Mouse (Mus musculus) stomach, embryonic 14.5 days (tissue): ENCODE measurements around the gene Cep63. TPM values are rescaled to one million over a fixed set of nuclear protein-coding genes. Genes with fewer than 3 reads are reported as not detected.

Experiments
- ATAC-seq: fragments of 200-750 bp; cut with Nextera tagmentation; 2 replicates; pipeline ENCODE4 v1.8.0; 2017; ENCODE audit warnings: low read depth, moderate TSS enrichment; ENCODE audit not compliant: insufficient number of reproducible peaks, insufficient read depth, low FRiP score
- H3K27ac ChIP-seq: fragments of 300-500 bp; sonication (generic); 2 replicates; pipeline ENCODE4 v1.5.1; 2014; ENCODE audit warnings: mild to moderate bottlenecking, low read length, moderate library complexity, mixed read lengths
- H3K27me3 ChIP-seq: fragments of 300-500 bp; sonication (generic); 2 replicates; pipeline ENCODE4 v1.6.1; 2014; ENCODE audit warnings: low read length, control low read depth, mixed read lengths; ENCODE audit not compliant: control insufficient read depth, insufficient read depth
- H3K36me3 ChIP-seq: fragments of 300-500 bp; sonication (generic); 2 replicates; pipeline ENCODE4 v1.6.1; 2014; ENCODE audit warnings: mild to moderate bottlenecking, control low read depth, low read length, moderate library complexity, mixed read lengths; ENCODE audit not compliant: control insufficient read depth, insufficient read depth
- H3K4me1 ChIP-seq: fragments of 300-500 bp; sonication (generic); 2 replicates; pipeline ENCODE4 v1.6.1; 2014; ENCODE audit warnings: low read length, control low read depth, mixed read lengths; ENCODE audit not compliant: control insufficient read depth, insufficient read depth
- H3K4me2 ChIP-seq: fragments of 300-500 bp; sonication (generic); replicated peaks from 2 replicates; pipeline ENCODE4 v1.6.1; 2014; ENCODE audit warnings: low read depth, low read length, control low read depth
- H3K4me3 ChIP-seq: fragments of 300-500 bp; sonication (generic); 2 replicates; pipeline ENCODE4 v1.5.1; 2014; ENCODE audit warnings: low read depth, low read length, control low read depth
- H3K9ac ChIP-seq: fragments of 300-500 bp; sonication (generic); replicated peaks from 2 replicates; pipeline ENCODE4 v1.6.1; 2014; ENCODE audit warnings: low read depth, mild to moderate bottlenecking, control low read depth, low read length, moderate library complexity, mixed read lengths
- H3K9me3 ChIP-seq: fragments of 300-500 bp; sonication (generic); 2 replicates; pipeline ENCODE4 v1.6.1; 2016; ENCODE audit warnings: low read depth, low read length, control low read depth; ENCODE audit not compliant: control insufficient read depth
- WGBS: fragments of 180-500 bp; shearing (Covaris S2); extraction: QIAGEN DNeasy Blood & Tissue Kit; methylation state at CpG from one replicate; pipeline ENCODE4 v1.1.7; 2014; 5-methylcytosine and 5-hydroxymethylcytosine counted together
- polyA plus RNA-seq: library from polyadenylated mRNA; unstranded; fragments of >200 nt; fragmentation: Nextera tagmentation; extraction: Ambion mirVana; gene quantifications from 2 replicates; pipeline ENCODE4 v1.2.1, GENCODE M21; 2014

Cep63 gene
- polyA plus RNA-seq, 1 experiment from 2014 or later: 46.4 TPM

GRCm38 (mm10) chr9:102637115-102637514 lies 10.8 kb upstream of the Cep63 start:
- no peaks in the 10 kb centered on the region for H3K27me3 ChIP-seq
- no peak overlapping the region for H3K4me3 ChIP-seq
- H3K4me2 ChIP-seq: no peak overlapping the region
- H3K9me3 ChIP-seq: no peaks in the 10 kb centered on the region
- H3K4me1 ChIP-seq: peaks cover 13% of the 10 kb centered on the region; the same call in 1 of the 2 replicates
- 35% methylated on average over 4 of the region's 4 CpGs for WGBS
- peaks cover 9% of the 10 kb centered on the region; the same call in 1 of the 2 replicates for H3K36me3 ChIP-seq
- no peak overlapping the region for H3K9ac ChIP-seq
- H3K27ac ChIP-seq: no peak overlapping the region
- no peak for ATAC-seq

- no peak for ATAC-seq
- WGBS: 5% methylated on average over 4 of the region's 4 CpGs
- Histone ChIP-seq H3K4me3 (no peak overlapping the region), H3K4me2 (no peak overlapping the region), H3K27me3 (no peaks in the 10 kb centered on the region), H3K9ac (no peak overlapping the region), H3K27ac (no peak overlapping the region), H3K36me3 (peaks cover 9% of the 10 kb centered on the region; the same call in 1 of the 2 replicates), H3K9me3 (no peaks in the 10 kb centered on the region), H3K4me1 (peaks cover 17% of the 10 kb centered on the region; the same call in 1 of the 2 replicates)
These were observed 10.2 kb upstream of the Cep63 start for GRCm38 (mm10) chr9:102636553-102636952.

GRCm38 (mm10) chr9:102634453-102634852 lies 8.1 kb upstream of the Cep63 start:
- 66% methylated on average over 8 of the region's 8 CpGs for WGBS
- Histone ChIP-seq H3K4me1 (peaks cover 13% of the 10 kb centered on the region; the same call in 1 of the 2 replicates), H3K9ac (no peak overlapping the region), H3K36me3 (peaks cover 9% of the 10 kb centered on the region; the same call in 1 of the 2 replicates), H3K4me3 (no peak overlapping the region), H3K4me2 (no peak overlapping the region), H3K27me3 (no peaks in the 10 kb centered on the region), H3K9me3 (no peaks in the 10 kb centered on the region), H3K27ac (no peak overlapping the region)
- ATAC-seq: no peak

- H3K9me3 ChIP-seq: no peaks in the 10 kb centered on the region
- no peak for ATAC-seq
- H3K36me3 ChIP-seq: peaks cover 9% of the 10 kb centered on the region; the same call in 1 of the 2 replicates
- no peak overlapping the region for H3K9ac ChIP-seq
- H3K27me3 ChIP-seq: no peaks in the 10 kb centered on the region
- no peak overlapping the region for H3K27ac ChIP-seq
- H3K4me2 ChIP-seq: no peak overlapping the region
- H3K4me3 ChIP-seq: no peak overlapping the region
- H3K4me1 ChIP-seq: peaks cover 4% of the 10 kb centered on the region; the same call in 1 of the 2 replicates
- WGBS: 64% methylated on average over 1 of the region's 1 CpGs
These were observed 6.7 kb upstream of the Cep63 start for GRCm38 (mm10) chr9:102632923-102633537.

- Histone ChIP-seq H3K27me3 (no peaks in the 10 kb centered on the region), H3K4me2 (no peak overlapping the region), H3K9ac (no peak overlapping the region), H3K4me3 (no peak overlapping the region), H3K4me1 (peaks cover 10% of the 10 kb centered on the region; the same call in 1 of the 2 replicates), H3K9me3 (no peaks in the 10 kb centered on the region), H3K27ac (peak overlapping the region; percentile 4; the same call in 1 of the 2 replicates), H3K36me3 (peaks cover 9% of the 10 kb centered on the region; the same call in 1 of the 2 replicates)
- WGBS: 70% methylated on average over 4 of the region's 4 CpGs
- peak; percentile 25; the same call in 1 of the 2 replicates for ATAC-seq
These were observed 5.8 kb upstream of the Cep63 start for GRCm38 (mm10) chr9:102632173-102632572.

- WGBS: 47% methylated on average over 2 of the region's 2 CpGs
- Histone ChIP-seq H3K4me1 (peaks cover 13% of the 10 kb centered on the region; the same call in 1 of the 2 replicates), H3K27me3 (no peaks in the 10 kb centered on the region), H3K4me3 (no peak overlapping the region), H3K27ac (peak overlapping the region; percentile 4; the same call in 1 of the 2 replicates), H3K9ac (no peak overlapping the region), H3K36me3 (peaks cover 9% of the 10 kb centered on the region; the same call in 1 of the 2 replicates), H3K4me2 (no peak overlapping the region), H3K9me3 (no peaks in the 10 kb centered on the region)
- no peak for ATAC-seq
These were observed 5.3 kb upstream of the Cep63 start for GRCm38 (mm10) chr9:102631589-102632147.

- Histone ChIP-seq H3K4me3 (no peak overlapping the region), H3K4me1 (peaks cover 13% of the 10 kb centered on the region; the same call in 1 of the 2 replicates), H3K4me2 (no peak overlapping the region), H3K9ac (no peak overlapping the region), H3K36me3 (peaks cover 2% of the 10 kb centered on the region; the same call in 1 of the 2 replicates), H3K27ac (no peak overlapping the region), H3K9me3 (no peaks in the 10 kb centered on the region), H3K27me3 (no peaks in the 10 kb centered on the region)
- no peak for ATAC-seq
- WGBS: 53% methylated on average over 7 of the region's 7 CpGs
These were observed 2.7 kb upstream of the Cep63 start for GRCm38 (mm10) chr9:102629052-102629451.

GRCm38 (mm10) chr9:102627442-102627841 lies 1.1 kb upstream of the Cep63 start:
- Histone ChIP-seq H3K27me3 (no peaks in the 10 kb centered on the region), H3K4me3 (peak overlapping the region; percentile 85), H3K9me3 (no peaks in the 10 kb centered on the region), H3K9ac (no peak overlapping the region; the same call in 1 of the 2 replicates), H3K4me1 (peaks cover 13% of the 10 kb centered on the region; the same call in 1 of the 2 replicates), H3K27ac (peak overlapping the region; percentile 92; the same call in 1 of the 2 replicates), H3K4me2 (peak overlapping the region; percentile 66), H3K36me3 (no peaks in the 10 kb centered on the region; the same call in 1 of the 2 replicates)
- ATAC-seq: no peak
- WGBS: 63% methylated on average over 7 of the region's 7 CpGs
